Mouse (Mus musculus): Measurements from ENCODE around the gene Snd1. TPM values are rescaled to one million over a fixed set of nuclear protein-coding genes. Genes with fewer than 3 reads are reported as not detected.

The Snd1 gene
- polyA plus RNA-seq, 2 experiments, result 104 to 120 TPM

- peak; percentile 58 for ATAC-seq (ENCODE audit: low FRiP score, low read depth)
- Histone ChIP-seq H3K9ac (ENCODE audit: low read depth, low read length, severe bottlenecking) (peak overlapping the region; percentile 60), H3K27ac (replicated peaks; ENCODE audit: low read depth, low read length) (no peak overlapping the region)
Observed at GRCm38 (mm10) chr6:28832751-28833291, 357.9 kb downstream of the Snd1 start.

GRCm38 (mm10) chr6:28833380-28833822, 358.5 kb downstream of the Snd1 start:
- TF ChIP-seq POLR2A (IDR thresholded peaks at IDR 0.05; ENCODE audit: borderline replicate concordance, extremely low read depth, insufficient read depth, insufficient read length), result no peak
- Histone ChIP-seq H3K9ac (ENCODE audit: low read depth, low read length, severe bottlenecking) (peak overlapping the region; percentile 60), H3K4me1 (ENCODE audit: control insufficient read depth, insufficient read depth, low read length) (peaks cover 7% of the 10 kb centered on the region; the same call in 1 of the 2 replicates), H3K4me2 (replicated peaks; ENCODE audit: low read depth, low read length, severe bottlenecking) (peak overlapping the region; percentile 100), H3K27me3 (ENCODE audit: control insufficient read depth, insufficient read depth, low read length) (peaks cover 29% of the 10 kb centered on the region), H3K4me3 (replicated peaks; ENCODE audit: low read length) (peak overlapping the region; percentile 59), H3K9me3 (ENCODE audit: control insufficient read depth, low read length) (no peaks in the 10 kb centered on the region), H3K36me3 (ENCODE audit: control insufficient read depth, insufficient read depth, low read length) (no peaks in the 10 kb centered on the region), H3K27ac (replicated peaks; ENCODE audit: low read depth, low read length) (no peak overlapping the region)
- peak; percentile 45 for ATAC-seq (ENCODE audit: low FRiP score, low read depth)
- under 1% methylated on average over 39 of the region's 43 CpGs for WGBS
- no peak for DNase-seq (ENCODE audit: low spot score)

More at GRCm38 (mm10) chr6:28832751-28833291, 357.9 kb downstream of the Snd1 start:
- WGBS, result under 1% methylated on average over 49 of the region's 58 CpGs
- Histone ChIP-seq H3K4me3 (replicated peaks; ENCODE audit: low read length) (peak overlapping the region; percentile 59), H3K9me3 (ENCODE audit: control insufficient read depth, low read length) (no peaks in the 10 kb centered on the region), H3K4me1 (ENCODE audit: control insufficient read depth, insufficient read depth, low read length) (peaks cover 7% of the 10 kb centered on the region; the same call in 1 of the 2 replicates), H3K36me3 (ENCODE audit: control insufficient read depth, insufficient read depth, low read length) (no peaks in the 10 kb centered on the region), H3K27me3 (ENCODE audit: control insufficient read depth, insufficient read depth, low read length) (peaks cover 29% of the 10 kb centered on the region), H3K4me2 (replicated peaks; ENCODE audit: low read depth, low read length, severe bottlenecking) (peak overlapping the region; percentile 100)
- DNase-seq (ENCODE audit: low spot score), result peak; percentile 40
- no peak for TF ChIP-seq POLR2A (IDR thresholded peaks at IDR 0.05; ENCODE audit: borderline replicate concordance, extremely low read depth, insufficient read depth, insufficient read length)

GRCm38 (mm10) chr6:28834046-28834445, 359.1 kb downstream of the Snd1 start:
- DNase-seq (ENCODE audit: low spot score) (no peak), ATAC-seq (ENCODE audit: low FRiP score, low read depth) (no peak)
- WGBS, result 55% methylated on average over 2 of the region's 2 CpGs
- Histone ChIP-seq H3K4me2 (replicated peaks; ENCODE audit: low read depth, low read length, severe bottlenecking) (no peak overlapping the region), H3K27me3 (ENCODE audit: control insufficient read depth, insufficient read depth, low read length) (peaks cover 29% of the 10 kb centered on the region), H3K36me3 (ENCODE audit: control insufficient read depth, insufficient read depth, low read length) (no peaks in the 10 kb centered on the region), H3K4me3 (replicated peaks; ENCODE audit: low read length) (peak overlapping the region; percentile 59; the same call in 1 of the 2 replicates), H3K9ac (ENCODE audit: low read depth, low read length, severe bottlenecking) (no peak overlapping the region), H3K9me3 (ENCODE audit: control insufficient read depth, low read length) (no peaks in the 10 kb centered on the region), H3K27ac (replicated peaks; ENCODE audit: low read depth, low read length) (no peak overlapping the region), H3K4me1 (ENCODE audit: control insufficient read depth, insufficient read depth, low read length) (peaks cover 7% of the 10 kb centered on the region; the same call in 1 of the 2 replicates)
- no peak for TF ChIP-seq POLR2A (IDR thresholded peaks at IDR 0.05; ENCODE audit: borderline replicate concordance, extremely low read depth, insufficient read depth, insufficient read length)

GRCm38 (mm10) chr6:28836600-28836999, 361.7 kb downstream of the Snd1 start:
- DNase-seq (ENCODE audit: low spot score) (no peak), ATAC-seq (ENCODE audit: low FRiP score, low read depth) (no peak)
- Histone ChIP-seq H3K27ac (replicated peaks; ENCODE audit: low read depth, low read length) (no peak overlapping the region), H3K9ac (ENCODE audit: low read depth, low read length, severe bottlenecking) (no peak overlapping the region), H3K27me3 (ENCODE audit: control insufficient read depth, insufficient read depth, low read length) (peaks cover 8% of the 10 kb centered on the region), H3K4me3 (replicated peaks; ENCODE audit: low read length) (no peak overlapping the region), H3K9me3 (ENCODE audit: control insufficient read depth, low read length) (no peaks in the 10 kb centered on the region), H3K4me1 (ENCODE audit: control insufficient read depth, insufficient read depth, low read length) (peaks cover 7% of the 10 kb centered on the region; the same call in 1 of the 2 replicates), H3K4me2 (replicated peaks; ENCODE audit: low read depth, low read length, severe bottlenecking) (no peak overlapping the region), H3K36me3 (ENCODE audit: control insufficient read depth, insufficient read depth, low read length) (no peaks in the 10 kb centered on the region)
- TF ChIP-seq POLR2A (IDR thresholded peaks at IDR 0.05; ENCODE audit: borderline replicate concordance, extremely low read depth, insufficient read depth, insufficient read length), result no peak

- Histone ChIP-seq H3K9me3 (ENCODE audit: control insufficient read depth, low read length) (no peaks in the 10 kb centered on the region), H3K4me2 (replicated peaks; ENCODE audit: low read depth, low read length, severe bottlenecking) (no peak overlapping the region), H3K4me3 (replicated peaks; ENCODE audit: low read length) (no peak overlapping the region), H3K27ac (replicated peaks; ENCODE audit: low read depth, low read length) (no peak overlapping the region), H3K36me3 (ENCODE audit: control insufficient read depth, insufficient read depth, low read length) (no peaks in the 10 kb centered on the region), H3K27me3 (ENCODE audit: control insufficient read depth, insufficient read depth, low read length) (no peaks in the 10 kb centered on the region), H3K4me1 (ENCODE audit: control insufficient read depth, insufficient read depth, low read length) (peaks cover 3% of the 10 kb centered on the region), H3K9ac (ENCODE audit: low read depth, low read length, severe bottlenecking) (no peak overlapping the region)
- 89% methylated on average over 3 of the region's 3 CpGs for WGBS
- ATAC-seq (ENCODE audit: low FRiP score, low read depth), result no peak
- TF ChIP-seq POLR2A (IDR thresholded peaks at IDR 0.05; ENCODE audit: borderline replicate concordance, extremely low read depth, insufficient read depth, insufficient read length), result no peak
- no peak for DNase-seq (ENCODE audit: low spot score)
Observed at GRCm38 (mm10) chr6:28841569-28841968, 366.6 kb downstream of the Snd1 start.
